Mouse (Mus musculus) lung, postnatal 0 days (tissue): ENCODE measurements around the gene Gm17268.

ENCODE experiments used
- CTCF ChIP-seq: IDR thresholded peaks from 2 replicates; pipeline ENCODE4 v1.5.1; 2016; ENCODE audit warnings: antibody characterized with exemption, mild to moderate bottlenecking
- EP300 ChIP-seq: IDR thresholded peaks from 2 replicates; pipeline ENCODE4 v1.6.1; 2016; ENCODE audit warnings: antibody characterized with exemption, mild to moderate bottlenecking, control low read depth

DNA sequence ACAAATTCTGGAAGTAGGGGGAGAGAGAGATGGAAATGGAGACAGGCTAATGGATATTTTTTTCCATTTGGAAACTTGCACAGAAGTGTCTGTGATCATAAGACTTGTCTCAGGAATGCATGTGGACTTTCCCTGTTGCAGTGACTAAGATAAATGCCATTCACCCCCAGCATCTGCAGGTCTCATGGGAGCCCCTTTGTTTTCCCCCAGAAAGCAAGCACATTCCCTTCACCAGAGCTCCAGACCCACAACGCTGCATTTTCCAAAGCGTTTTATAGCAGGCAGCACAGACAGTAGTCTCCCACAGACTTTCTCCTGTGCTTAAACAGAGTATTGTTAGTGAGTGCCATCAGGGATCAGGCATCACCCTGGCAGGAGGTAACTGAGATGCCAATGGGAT lies 19.0 kb downstream of the Gm17268 start:
- no peak for TF ChIP-seq CTCF
- no peak for TF ChIP-seq EP300
